Mouse (Mus musculus) brain, embryonic 14.5 days (tissue): ENCODE measurements at regions not wholly inside any gene's neighbourhood (a gene's known extent, or its start where the extent isn't known, plus 50 kb on each side); places are given as distances from the start of the nearest gene placed in this dataset.

ENCODE experiments used
- CTCF ChIP-seq: fragments of 200-500 bp; IDR thresholded peaks from 2 replicates; pipeline ENCODE4 v1.5.1; 2012; ENCODE audit warnings: inconsistent platforms, mild to moderate bottlenecking, moderate library complexity, borderline replicate concordance; ENCODE audit not compliant: insufficient read depth, insufficient read length; ENCODE audit errors: extremely low read depth
- POLR2A ChIP-seq: fragments of 200-500 bp; IDR thresholded peaks from 2 replicates; pipeline ENCODE4 v1.6.1; 2012; ENCODE audit warnings: mild to moderate bottlenecking, inconsistent platforms, borderline replicate concordance; ENCODE audit not compliant: poor library complexity, insufficient read depth, insufficient read length, severe bottlenecking; ENCODE audit errors: extremely low read depth

- TF ChIP-seq CTCF (no peak), POLR2A (no peak)
Observed at GRCm38 (mm10) chr2:70888840-70889469, 63.4 kb upstream of the Tlk1 start.
